Mouse (Mus musculus) spleen, postnatal 14 days (tissue): ENCODE measurements around the gene Fam234b.
A peak's percentile ranks its signal among the peaks of the same experiment; 100 is the strongest.

Experiments
- DNase-seq, 2 experiments: peaks; one replicate each; pipeline ENCODE4 v3.0.0; 2021 to 2022; ENCODE audit warnings: low spot score in 2 of 2

Fam234b gene

GRCm38 (mm10) chr6:135223786-135224416 is 26.1 kb downstream of the Fam234b start:
- no peak for DNase-seq

- no peak for DNase-seq
Observed at GRCm38 (mm10) chr6:135228465-135228941, 30.7 kb downstream of the Fam234b start.

GRCm38 (mm10) chr6:135230586-135230985 is 32.8 kb downstream of the Fam234b start:
- no peak for DNase-seq

- DNase-seq, result no peak
Observed at GRCm38 (mm10) chr6:135232443-135233182, 34.8 kb downstream of the Fam234b start.

GRCm38 (mm10) chr6:135235742-135236141 is 38.0 kb downstream of the Fam234b start:
- DNase-seq, result no peak

GRCm38 (mm10) chr6:135236576-135236975 is 38.8 kb downstream of the Fam234b start:
- no peak for DNase-seq

- DNase-seq, result no peak
Observed at GRCm38 (mm10) chr6:135237326-135237725, 39.5 kb downstream of the Fam234b start.

GRCm38 (mm10) chr6:135238211-135238610 is 40.4 kb downstream of the Fam234b start:
- DNase-seq, result no peak

GRCm38 (mm10) chr6:135240361-135240760 is 42.6 kb downstream of the Fam234b start:
- DNase-seq, result no peak

GRCm38 (mm10) chr6:135245586-135245985 is 47.8 kb downstream of the Fam234b start:
- DNase-seq, result no peak

GRCm38 (mm10) chr6:135247861-135248260 is 50.1 kb downstream of the Fam234b start:
- DNase-seq, result no peak

GRCm38 (mm10) chr6:135249846-135250531 is 52.2 kb downstream of the Fam234b start:
- peak in 1 of 2 experiments; percentile 43 for DNase-seq

GRCm38 (mm10) chr6:135250926-135251699 is 53.3 kb downstream of the Fam234b start:
- DNase-seq, result no peak

- DNase-seq, result no peak
Observed at GRCm38 (mm10) chr6:135251849-135252727, 54.3 kb downstream of the Fam234b start.

- DNase-seq, result peak in 1 of 2 experiments; percentile 21
Observed at GRCm38 (mm10) chr6:135252728-135253077, 54.9 kb downstream of the Fam234b start.

- DNase-seq, result no peak
Observed at GRCm38 (mm10) chr6:135254153-135254552, 56.4 kb downstream of the Fam234b start, which contains the start of gene Gsg1. Gsg1 (minus strand) TSS chr6:135254351.

- no peak for DNase-seq
Observed at GRCm38 (mm10) chr6:135260435-135260834, 62.7 kb downstream of the Fam234b start.

- no peak for DNase-seq
Observed at GRCm38 (mm10) chr6:135261124-135261523, 63.3 kb downstream of the Fam234b start.

- no peak for DNase-seq
Observed at GRCm38 (mm10) chr6:135262565-135262964, 64.8 kb downstream of the Fam234b start.

GRCm38 (mm10) chr6:135264136-135264535 is 66.4 kb downstream of the Fam234b start:
- no peak for DNase-seq

GRCm38 (mm10) chr6:135266056-135266455 is 68.3 kb downstream of the Fam234b start:
- DNase-seq, result no peak
